Mouse (Mus musculus) ES-Bruce4 (cell line): ENCODE data around the gene Elf4. TPM values are rescaled to one million over a fixed set of nuclear protein-coding genes. Genes with fewer than 3 reads are reported as not detected.

Experiments used
- H3K27ac ChIP-seq: 2 replicates; pipeline ENCODE4 v1.5.1; 2012; ENCODE audit warnings: low read length, inconsistent platforms; ENCODE audit not compliant: insufficient read depth
- H3K27me3 ChIP-seq: 2 replicates; pipeline ENCODE4 v1.6.1; 2012; ENCODE audit warnings: mild to moderate bottlenecking, low read length, inconsistent platforms; ENCODE audit not compliant: control insufficient read depth, poor library complexity, insufficient read depth, severe bottlenecking
- H3K36me3 ChIP-seq: 2 replicates; pipeline ENCODE4 v1.6.1; 2012; ENCODE audit warnings: inconsistent platforms, mild to moderate bottlenecking, low read length, moderate library complexity; ENCODE audit not compliant: control insufficient read depth, poor library complexity, insufficient read depth, severe bottlenecking
- H3K4me1 ChIP-seq: one replicate; pipeline ENCODE4 v1.8.1; 2011; ENCODE audit warnings: low read length; ENCODE audit not compliant: control insufficient read depth, insufficient read depth
- H3K4me3 ChIP-seq: 2 replicates; pipeline ENCODE4 v1.5.1; 2011; ENCODE audit warnings: low read depth, mild to moderate bottlenecking, low read length
- H3K9ac ChIP-seq: 2 replicates; pipeline ENCODE4 v1.6.1; 2012; ENCODE audit warnings: low read depth, mild to moderate bottlenecking, inconsistent platforms; ENCODE audit not compliant: poor library complexity, severe bottlenecking
- H3K9me3 ChIP-seq: replicated peaks from 2 replicates; pipeline ENCODE4 v1.6.1; 2012; ENCODE audit warnings: mild to moderate bottlenecking, low read length, inconsistent platforms; ENCODE audit not compliant: control insufficient read depth, poor library complexity, insufficient read depth, severe bottlenecking
- CTCF ChIP-seq: IDR thresholded peaks from one replicate; pipeline ENCODE4 v1.8.1; 2011; ENCODE audit warnings: low read depth, low read length
- EP300 ChIP-seq: IDR thresholded peaks from 2 replicates; pipeline ENCODE4 v1.6.1; 2011; ENCODE audit warnings: low read depth, low read length; ENCODE audit not compliant: insufficient read depth
- POLR2A ChIP-seq: IDR thresholded peaks from one replicate; pipeline ENCODE4 v1.8.1; 2011; ENCODE audit warnings: low read length; ENCODE audit not compliant: insufficient read depth
- polyA plus RNA-seq: library from polyadenylated mRNA; stranded (reverse); fragments of >200 nt; gene quantifications from 2 replicates; pipeline ENCODE4 v1.2.4, GENCODE M21; 2011; ENCODE audit warnings: low read depth; ENCODE audit not compliant: missing spikeins, insufficient read depth, insufficient read length

Elf4 gene
- polyA plus RNA-seq, 1 experiment: 6.1 TPM

- no peak for TF ChIP-seq POLR2A
- no peak for TF ChIP-seq EP300
- no peak for TF ChIP-seq CTCF
- Histone ChIP-seq H3K9ac (no peak overlapping the region), H3K4me3 (no peak overlapping the region), H3K36me3 (peaks cover 2% of the 10 kb centered on the region; the same call in 1 of the 2 replicates), H3K4me1 (no peaks in the 10 kb centered on the region), H3K27ac (no peak overlapping the region), H3K9me3 (no peaks in the 10 kb centered on the region), H3K27me3 (no peaks in the 10 kb centered on the region)
Measured at GRCm38 (mm10) chrX:48414291-48414690, 48.6 kb downstream of the Elf4 start.

GRCm38 (mm10) chrX:48412629-48413028 lies 50.3 kb downstream of the Elf4 start:
- Histone ChIP-seq H3K9me3 (no peaks in the 10 kb centered on the region), H3K27ac (no peak overlapping the region), H3K4me1 (no peaks in the 10 kb centered on the region), H3K27me3 (no peaks in the 10 kb centered on the region), H3K4me3 (no peak overlapping the region), H3K36me3 (peaks cover 2% of the 10 kb centered on the region; the same call in 1 of the 2 replicates), H3K9ac (no peak overlapping the region)
- TF ChIP-seq EP300 (no peak), POLR2A (no peak), CTCF (no peak)

- Histone ChIP-seq H3K27me3 (no peaks in the 10 kb centered on the region), H3K4me3 (no peak overlapping the region), H3K9me3 (no peaks in the 10 kb centered on the region), H3K36me3 (peaks cover 2% of the 10 kb centered on the region; the same call in 1 of the 2 replicates), H3K27ac (no peak overlapping the region), H3K9ac (no peak overlapping the region), H3K4me1 (no peaks in the 10 kb centered on the region)
- TF ChIP-seq CTCF: no peak
- no peak for TF ChIP-seq EP300
- no peak for TF ChIP-seq POLR2A
Measured at GRCm38 (mm10) chrX:48410388-48410776, 52.5 kb downstream of the Elf4 start.

GRCm38 (mm10) chrX:48409611-48410387 lies 53.1 kb downstream of the Elf4 start:
- no peaks in the 10 kb centered on the region for H3K9me3 ChIP-seq
- TF ChIP-seq CTCF (peak; percentile 56), EP300 (no peak), POLR2A (no peak)
- no peaks in the 10 kb centered on the region for H3K27me3 ChIP-seq
- H3K4me3 ChIP-seq: peak overlapping the region; percentile 74
- 0 out of 2 replicates have a peak overlapping the region, but pooled peaks have one; percentile 30 for H3K9ac ChIP-seq
- H3K27ac ChIP-seq: no peak overlapping the region
- no peaks in the 10 kb centered on the region for H3K4me1 ChIP-seq
- H3K36me3 ChIP-seq: no peaks in the 10 kb centered on the region

GRCm38 (mm10) chrX:48405141-48405540 lies 57.8 kb downstream of the Elf4 start:
- TF ChIP-seq CTCF (no peak), POLR2A (no peak), EP300 (no peak)

GRCm38 (mm10) chrX:48399994-48400393 lies 62.9 kb downstream of the Elf4 start:
- Histone ChIP-seq H3K4me1 (no peaks in the 10 kb centered on the region), H3K9ac (no peak overlapping the region), H3K4me3 (no peak overlapping the region), H3K27me3 (no peaks in the 10 kb centered on the region), H3K9me3 (no peaks in the 10 kb centered on the region), H3K36me3 (no peaks in the 10 kb centered on the region), H3K27ac (no peak overlapping the region)
- TF ChIP-seq POLR2A (no peak), CTCF (no peak), EP300 (no peak)

More at GRCm38 (mm10) chrX:48405141-48405540, 57.8 kb downstream of the Elf4 start:
- Histone ChIP-seq H3K4me3 (no peak overlapping the region), H3K27ac (no peak overlapping the region), H3K27me3 (no peaks in the 10 kb centered on the region), H3K9ac (no peak overlapping the region), H3K9me3 (no peaks in the 10 kb centered on the region), H3K4me1 (no peaks in the 10 kb centered on the region), H3K36me3 (no peaks in the 10 kb centered on the region)
